Mouse (Mus musculus): ENCODE measurements around the gene Lypd6. TPM values are rescaled to one million over a fixed set of nuclear protein-coding genes. Genes with fewer than 3 reads are reported as not detected.

The Lypd6 gene
- total and polyA plus RNA-seq, 2 experiments from 2014 or later, result 0.52 TPM; not detected in 1

DNA sequence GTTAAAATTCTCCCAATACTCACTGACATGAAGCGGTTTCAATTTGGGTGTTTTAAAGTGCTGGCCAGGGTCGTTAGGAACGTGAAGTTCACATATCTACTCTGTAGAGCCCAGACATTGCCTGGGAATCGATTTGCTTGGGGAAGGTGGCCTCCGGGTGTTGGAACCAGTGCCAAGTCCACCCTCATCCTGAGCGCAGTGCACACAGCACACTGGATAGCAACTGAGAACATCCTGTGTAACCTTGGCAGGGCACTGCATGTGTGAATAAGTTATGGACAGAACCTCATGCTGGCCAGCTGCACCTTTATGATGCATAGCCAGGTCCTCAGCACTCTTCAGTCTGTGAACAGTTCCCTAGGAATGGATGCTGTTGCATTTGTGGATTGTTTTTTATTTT is 77.4 kb downstream of the Lypd6 start:
- Histone ChIP-seq H3K4me2 (ENCODE audit: low read depth, low read length) (no peak overlapping the region), H3K27ac (ENCODE audit: low read depth) (no peak overlapping the region), H3K4me1 (ENCODE audit: control insufficient read depth, insufficient read depth) (no peaks in the 10 kb centered on the region), H3K27me3 (ENCODE audit: control insufficient read depth, insufficient read depth, low read length) (no peaks in the 10 kb centered on the region), H3K36me3 (replicated peaks; ENCODE audit: control insufficient read depth, insufficient read depth, low read length) (no peaks in the 10 kb centered on the region), H3K9ac (replicated peaks; ENCODE audit: low read depth, low read length) (no peak overlapping the region), H3K9me3 (replicated peaks; ENCODE audit: control insufficient read depth, low read length) (no peaks in the 10 kb centered on the region), H3K4me3 (ENCODE audit: low read depth, low read length) (no peak overlapping the region)
- DNase-seq (ENCODE audit: low spot score) (no peak), ATAC-seq (ENCODE audit: insufficient read depth, low read depth) (no peak)
- 54% methylated on average over 6 of the region's 6 CpGs for WGBS
- TF ChIP-seq EP300 (IDR thresholded peaks at IDR 0.05; ENCODE audit: low read depth) (no peak), CTCF (IDR thresholded peaks at IDR 0.05; ENCODE audit: low read depth) (no peak)

DNA sequence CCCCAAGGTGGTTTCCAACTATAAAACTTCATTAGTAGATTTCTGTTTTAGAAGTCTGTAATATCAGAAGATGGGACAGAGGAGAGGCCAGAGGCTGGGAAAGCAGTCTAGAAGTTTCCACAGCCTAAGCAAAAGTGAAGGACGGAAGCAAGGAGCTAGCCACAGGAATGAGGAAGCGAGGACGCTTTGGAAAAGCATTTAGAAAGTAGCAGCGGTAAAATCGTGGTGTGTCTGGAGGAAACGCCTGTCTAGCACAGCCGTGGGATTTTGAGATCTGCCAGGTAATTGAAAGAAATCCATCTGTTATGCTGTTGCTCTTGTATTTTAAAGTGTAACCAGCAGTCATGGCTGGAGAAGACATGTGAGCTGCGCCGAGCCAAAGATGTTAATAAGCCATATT is 81.1 kb downstream of the Lypd6 start:
- Histone ChIP-seq H3K4me2 (ENCODE audit: low read depth, low read length) (no peak overlapping the region), H3K27me3 (ENCODE audit: control insufficient read depth, insufficient read depth, low read length) (no peaks in the 10 kb centered on the region), H3K9ac (replicated peaks; ENCODE audit: low read depth, low read length) (no peak overlapping the region), H3K36me3 (replicated peaks; ENCODE audit: control insufficient read depth, insufficient read depth, low read length) (no peaks in the 10 kb centered on the region), H3K4me3 (ENCODE audit: low read depth, low read length) (no peak overlapping the region), H3K4me1 (ENCODE audit: control insufficient read depth, insufficient read depth) (no peaks in the 10 kb centered on the region), H3K27ac (ENCODE audit: low read depth) (no peak overlapping the region), H3K9me3 (replicated peaks; ENCODE audit: control insufficient read depth, low read length) (no peaks in the 10 kb centered on the region)
- 65% methylated on average over 9 of the region's 9 CpGs for WGBS
- no peak for ATAC-seq (ENCODE audit: insufficient read depth, low read depth)
- no peak for TF ChIP-seq EP300 (IDR thresholded peaks at IDR 0.05; ENCODE audit: low read depth)
- TF ChIP-seq CTCF (IDR thresholded peaks at IDR 0.05; ENCODE audit: low read depth), result no peak
- DNase-seq (ENCODE audit: low spot score), result no peak

DNA sequence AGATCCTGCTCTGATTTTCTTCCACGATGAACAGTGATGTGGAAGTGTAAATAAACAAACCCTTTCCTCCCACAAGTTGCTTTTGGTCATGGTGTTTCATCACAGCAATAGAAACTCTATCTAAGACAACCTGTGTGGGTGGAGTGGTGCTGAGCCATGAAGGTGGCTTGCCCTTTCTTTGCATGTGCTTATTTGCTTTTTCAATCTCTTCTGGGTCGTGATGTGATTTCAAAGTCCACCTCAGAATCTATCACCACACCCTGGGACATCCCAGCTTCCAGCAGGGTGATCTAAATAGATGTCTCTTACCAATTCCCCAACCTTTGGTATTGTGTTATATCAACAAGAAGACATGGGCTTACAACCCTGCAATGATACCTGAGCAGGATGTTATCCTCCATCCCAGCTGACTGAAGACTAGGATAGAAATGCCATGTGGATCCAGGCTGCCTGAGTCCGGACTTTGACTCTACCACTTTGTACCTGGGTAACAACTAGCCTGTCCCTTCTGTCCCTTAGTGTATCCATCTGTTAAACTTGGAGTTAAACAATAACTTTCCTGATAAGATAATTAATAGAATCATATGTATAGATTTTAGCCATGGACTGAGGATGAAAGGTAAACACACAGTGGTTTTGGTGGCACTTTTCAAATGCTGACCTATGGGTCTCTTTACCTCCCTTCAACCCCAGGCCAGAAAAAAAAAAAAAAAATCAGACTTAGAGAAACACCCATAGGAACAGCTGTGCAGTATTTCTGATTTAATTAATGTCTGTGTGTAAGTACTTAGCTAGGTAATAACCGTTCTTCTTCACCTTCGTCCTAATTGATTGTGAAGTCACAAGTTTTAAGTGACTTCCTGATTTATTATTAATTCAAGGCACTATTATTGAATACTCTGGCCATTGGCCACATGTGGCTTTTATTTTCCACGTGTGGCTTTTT is 83.3 kb downstream of the Lypd6 start:
- no peaks in the 10 kb centered on the region for H3K27me3 ChIP-seq (ENCODE audit: control insufficient read depth, insufficient read depth, low read length)
- H3K4me3 ChIP-seq (ENCODE audit: low read depth, low read length), result no peak overlapping the region
- H3K9ac ChIP-seq (replicated peaks; ENCODE audit: low read depth, low read length), result no peak overlapping the region
- H3K9me3 ChIP-seq (replicated peaks; ENCODE audit: control insufficient read depth, low read length), result no peaks in the 10 kb centered on the region
- TF ChIP-seq EP300 (IDR thresholded peaks at IDR 0.05; ENCODE audit: low read depth) (no peak), CTCF (IDR thresholded peaks at IDR 0.05; ENCODE audit: low read depth) (no peak)
- H3K4me2 ChIP-seq (ENCODE audit: low read depth, low read length), result no peak overlapping the region
- WGBS, result 71% methylated on average over 6 of the region's 6 CpGs
- H3K36me3 ChIP-seq (replicated peaks; ENCODE audit: control insufficient read depth, insufficient read depth, low read length), result no peaks in the 10 kb centered on the region
- DNase-seq (ENCODE audit: low spot score) (no peak), ATAC-seq (ENCODE audit: insufficient read depth, low read depth) (no peak)
- no peaks in the 10 kb centered on the region for H3K4me1 ChIP-seq (ENCODE audit: control insufficient read depth, insufficient read depth)
- H3K27ac ChIP-seq (ENCODE audit: low read depth), result no peak overlapping the region

DNA sequence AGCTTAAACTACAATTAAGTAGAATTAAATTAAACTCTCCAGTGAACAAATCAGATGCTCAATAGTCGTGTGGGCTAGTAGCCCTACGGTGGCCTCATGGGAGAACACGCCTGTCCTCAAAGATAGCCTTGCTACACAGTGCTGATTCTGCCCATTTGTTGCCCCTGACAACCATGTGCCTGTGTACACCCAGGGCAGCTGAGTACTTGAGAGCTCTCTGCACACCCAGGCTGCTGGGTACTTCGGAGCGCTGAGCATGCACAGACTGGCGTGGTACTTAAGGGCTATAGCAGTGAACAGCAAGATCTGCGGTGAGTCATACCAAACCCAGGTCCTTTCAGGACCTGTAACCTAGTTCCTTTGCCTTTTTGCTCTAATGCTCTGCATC is 84.0 kb downstream of the Lypd6 start:
- ATAC-seq (ENCODE audit: insufficient read depth, low read depth), result no peak
- 46% methylated on average over 7 of the region's 7 CpGs for WGBS

DNA sequence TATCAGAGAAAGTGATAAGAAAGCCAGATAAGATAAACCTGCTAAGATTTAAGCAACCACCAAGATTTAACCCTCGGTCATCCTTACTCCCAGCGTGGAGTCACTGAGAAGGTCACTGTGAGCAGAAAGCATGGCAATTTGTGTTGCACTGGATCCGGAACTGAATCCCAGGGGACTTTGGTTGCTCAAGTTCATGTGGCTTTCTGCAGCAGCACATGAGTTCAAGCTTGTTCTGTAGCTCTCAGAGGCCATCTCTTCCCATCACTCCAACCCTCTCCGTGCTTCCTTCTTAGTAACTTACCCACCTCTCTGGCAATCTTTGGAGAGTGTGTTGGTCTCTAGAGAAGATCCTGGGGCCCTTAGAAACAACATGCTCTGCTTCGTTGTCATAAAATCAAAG is 84.6 kb downstream of the Lypd6 start:
- Histone ChIP-seq H3K9me3 (replicated peaks; ENCODE audit: control insufficient read depth, low read length) (no peaks in the 10 kb centered on the region), H3K27ac (ENCODE audit: low read depth) (no peak overlapping the region), H3K4me2 (ENCODE audit: low read depth, low read length) (no peak overlapping the region), H3K27me3 (ENCODE audit: control insufficient read depth, insufficient read depth, low read length) (no peaks in the 10 kb centered on the region), H3K9ac (replicated peaks; ENCODE audit: low read depth, low read length) (no peak overlapping the region), H3K36me3 (replicated peaks; ENCODE audit: control insufficient read depth, insufficient read depth, low read length) (no peaks in the 10 kb centered on the region), H3K4me1 (ENCODE audit: control insufficient read depth, insufficient read depth) (no peaks in the 10 kb centered on the region), H3K4me3 (ENCODE audit: low read depth, low read length) (no peak overlapping the region)
- ATAC-seq (ENCODE audit: insufficient read depth, low read depth), result no peak
- TF ChIP-seq EP300 (IDR thresholded peaks at IDR 0.05; ENCODE audit: low read depth) (no peak), CTCF (IDR thresholded peaks at IDR 0.05; ENCODE audit: low read depth) (no peak)
- no peak for DNase-seq (ENCODE audit: low spot score)
- 62% methylated on average over 5 of the region's 5 CpGs for WGBS

More for the DNA sequence above, 84.0 kb downstream of the Lypd6 start:
- Histone ChIP-seq H3K36me3 (replicated peaks; ENCODE audit: control insufficient read depth, insufficient read depth, low read length) (no peaks in the 10 kb centered on the region), H3K27ac (ENCODE audit: low read depth) (no peak overlapping the region), H3K9me3 (replicated peaks; ENCODE audit: control insufficient read depth, low read length) (no peaks in the 10 kb centered on the region), H3K4me1 (ENCODE audit: control insufficient read depth, insufficient read depth) (no peaks in the 10 kb centered on the region), H3K27me3 (ENCODE audit: control insufficient read depth, insufficient read depth, low read length) (no peaks in the 10 kb centered on the region), H3K4me2 (ENCODE audit: low read depth, low read length) (no peak overlapping the region), H3K9ac (replicated peaks; ENCODE audit: low read depth, low read length) (no peak overlapping the region), H3K4me3 (ENCODE audit: low read depth, low read length) (no peak overlapping the region)
- TF ChIP-seq CTCF (IDR thresholded peaks at IDR 0.05; ENCODE audit: low read depth) (no peak), EP300 (IDR thresholded peaks at IDR 0.05; ENCODE audit: low read depth) (no peak)
- DNase-seq (ENCODE audit: low spot score), result no peak
